9 mouse cellular contexts compared by ENCODE assay signal in genomic region chr19:8714653-8715481, GRCm38 (mm10). TPM values are rescaled to one million over a fixed set of nuclear protein-coding genes. Genes with fewer than 3 reads are reported as not detected.
DNase-seq lines count a peak whose midpoint lies in the region; ATAC-seq and TF ChIP-seq lines count a peak whose summit lies in the region.
"Had no signal": no experiment of that assay in that cellular context is flagged by ENCODE, and none has a peak within 500 bp of the region (broad histone marks: within the 10 kb centered on the region; RNA-seq: fewer than 3 reads in every experiment).

No protein-coding gene starts in this region.

- H3K9me3 ChIP-seq in MEL (replicated peaks; ENCODE audit: insufficient read depth, low read length): no peaks in the 10 kb centered on the region
- no peaks in the 10 kb centered on the region for H3K9me3 ChIP-seq in liver, embryonic 16.5 days (replicated peaks; ENCODE audit: control insufficient read depth, low read length)
- H3K9me3 ChIP-seq: neural tube, embryonic 12.5 days had no signal

- WGBS in liver, embryonic 16.5 days (ENCODE audit: insufficient replicate concordance): 38% methylated on average over 10 of the region's 10 CpGs

- H3K27me3 ChIP-seq in MEL (ENCODE audit: control insufficient read depth in 1 of 2, insufficient read depth in 2 of 2, low read length in 2 of 2): no peaks in the 10 kb centered on the region
- no peaks in the 10 kb centered on the region for H3K27me3 ChIP-seq in liver, embryonic 16.5 days (ENCODE audit: control insufficient read depth, insufficient read depth, low read depth, low read length)
- H3K27me3 ChIP-seq: neural tube, embryonic 12.5 days had no signal

- peak overlapping the region; percentile 30 for H3K9ac ChIP-seq in MEL (ENCODE audit: control insufficient read depth, low read depth, low read length, poor library complexity, severe bottlenecking)
- peak overlapping the region; percentile 49 for H3K9ac ChIP-seq in liver, embryonic 16.5 days (ENCODE audit: low read depth, low read length)

- peak; percentile 3 to 53 (median 29); a peak in 3 of 6 replicates for TF ChIP-seq CTCF in MEL (IDR thresholded peaks at IDR 0.05 in 2 of 3, conservative IDR thresholded peaks at IDR 0.05 in 1 of 3; ENCODE audit: control insufficient read depth in 1 of 3, insufficient read depth in 1 of 3, low read depth in 2 of 3, low read length in 3 of 3, poor library complexity in 1 of 3, severe bottlenecking in 1 of 3)

- H3K4me1 ChIP-seq in MEL (ENCODE audit: control insufficient read depth in 1 of 2, insufficient read depth in 2 of 2, low read length in 2 of 2): peaks cover 5 to 31% of the 10 kb centered on the region in 2 experiments; a peak in 3 of 4 replicates
- peaks cover 55% of the 10 kb centered on the region for H3K4me1 ChIP-seq in liver, embryonic 16.5 days (ENCODE audit: control insufficient read depth, low read depth, low read length)

- peak; percentile 87 to 91 for TF ChIP-seq EP300 in MEL (IDR thresholded peaks at IDR 0.05; ENCODE audit: low read depth in 1 of 2, low read length in 2 of 2)

- peaks cover 15 to 29% of the 10 kb centered on the region in 2 experiments for H3K36me3 ChIP-seq in MEL (ENCODE audit: control insufficient read depth in 1 of 2, insufficient read depth in 2 of 2, low read length in 2 of 2)
- peaks cover 27% of the 10 kb centered on the region for H3K36me3 ChIP-seq in liver, embryonic 16.5 days (ENCODE audit: control insufficient read depth, insufficient read depth)

- TF ChIP-seq RAD21 in MEL (IDR thresholded peaks at IDR 0.05; ENCODE audit: low read depth, low read length): no peak

- peak; percentile 25 for DNase-seq in kidney, postnatal 10 days
- no peak for DNase-seq in kidney, postnatal 4 days
- peak; percentile 84 for DNase-seq in MEL (ENCODE audit: low read depth, low spot score)
- DNase-seq in c-Kit-negative CD71-positive TER-119-positive erythroid progenitor cells, embryonic 14.5 days (ENCODE audit: low read depth, low spot score): peak; percentile 93
- no peak for DNase-seq in T-cell, adult 2 months (ENCODE audit: low spot score)
- DNase-seq in left cerebral cortex, adult 11 months (ENCODE audit: low spot score): no peak

- H3K4me3 ChIP-seq in MEL (ENCODE audit: control insufficient read depth in 1 of 2, insufficient read depth in 1 of 2, low read depth in 2 of 2, low read length in 2 of 2): peak overlapping the region; percentile 15 to 82
- peak overlapping the region; percentile 38 for H3K4me3 ChIP-seq in liver, embryonic 16.5 days (ENCODE audit: low read depth, low read length)

- peak; percentile 78 for ATAC-seq in liver, embryonic 16.5 days (ENCODE audit: low read depth)
- ATAC-seq: inflammation-experienced regulatory T-cells, adult 6 months had no signal

- peak overlapping the region; percentile 53 for H3K4me2 ChIP-seq in liver, embryonic 16.5 days (ENCODE audit: low read depth, low read length)

- TF ChIP-seq POLR2A in MEL (IDR thresholded peaks at IDR 0.05; ENCODE audit: control insufficient read depth in 1 of 2, insufficient read depth in 1 of 2, low read depth in 1 of 2, low read length in 2 of 2, poor library complexity in 1 of 2): no peak

- peaks cover 34% of the 10 kb centered on the region for H3K79me2 ChIP-seq in MEL (ENCODE audit: control insufficient read depth, insufficient read depth, low read length, poor library complexity)

- H3K27ac ChIP-seq in MEL (ENCODE audit: control insufficient read depth, low read depth, low read length): peak overlapping the region; percentile 72
- H3K27ac ChIP-seq in liver, embryonic 16.5 days (ENCODE audit: low read length): peak overlapping the region; percentile 92

TF ChIP-seq in MEL, 35 proteins besides CTCF, POLR2A, EP300 and RAD21:
- TF ChIP-seq TAL1 (IDR thresholded peaks at IDR 0.05; ENCODE audit: low read length) (peak; percentile 99), CHD1 (IDR thresholded peaks at IDR 0.05; ENCODE audit: low read depth, low read length) (peak; percentile 52; the same call in 1 of the 2 replicates), TCF12 (IDR thresholded peaks at IDR 0.05; ENCODE audit: low read depth, low read length) (peak; percentile 97), MYC (IDR thresholded peaks at IDR 0.05; ENCODE audit: low read depth, low read length) (peak; percentile 78), NELFE (IDR thresholded peaks at IDR 0.05; ENCODE audit: low read depth, low read length) (0 out of 2 replicates have a peak, but pooled peaks have one; percentile 21), SIN3A (IDR thresholded peaks at IDR 0.05; ENCODE audit: low read length) (peak; percentile 21), MAZ (IDR thresholded peaks at IDR 0.05; ENCODE audit: low read depth, low read length) (no peak), HCFC1 (IDR thresholded peaks at IDR 0.05; ENCODE audit: low read depth, low read length) (peak; percentile 33; the same call in 1 of the 2 replicates), ELF1 (IDR thresholded peaks at IDR 0.05; ENCODE audit: low read depth, low read length) (0 out of 2 replicates have a peak, but pooled peaks have one; percentile 16), GATA1 (IDR thresholded peaks at IDR 0.05; ENCODE audit: low read depth, low read length) (peak; percentile 98), MAX (IDR thresholded peaks at IDR 0.05; ENCODE audit: low read length) (peak; percentile 45; the same call in 1 of the 2 replicates), ETS1 (IDR thresholded peaks at IDR 0.05; ENCODE audit: low read depth, low read length) (peak; percentile 78; the same call in 1 of the 2 replicates), USF1 (IDR thresholded peaks at IDR 0.05; ENCODE audit: low read depth, low read length) (no peak; the same call in 1 of the 2 replicates), JUND (IDR thresholded peaks at IDR 0.05; ENCODE audit: low read depth, low read length) (no peak), RCOR1 (IDR thresholded peaks at IDR 0.05; ENCODE audit: low read depth, low read length) (peak; percentile 75), ZC3H11A (IDR thresholded peaks at IDR 0.05; ENCODE audit: low read depth, low read length) (no peak), MEF2A (IDR thresholded peaks at IDR 0.05; ENCODE audit: extremely low read depth, insufficient replicate concordance, low read depth, low read length, poor library complexity, severe bottlenecking) (no peak)

RNA-seq across cellular contexts. Expression of gene Slc3a2, which starts 8.3 kb away (rescaled TPM):
- total RNA-seq in MEL (2012; rRNA removed): 164 and 253 TPM in 2 replicates
- 100 to 1,000 TPM; 428 to 670 TPM for polyA plus RNA-seq in MEL (2012; ENCODE audit: insufficient read depth in 1 of 2, insufficient read length in 2 of 2, low read depth in 1 of 2, low replicate concordance in 2 of 2, missing spikeins in 1 of 2)
- polyA plus RNA-seq in liver, embryonic 16.5 days (2015; fragmentation: Nextera tagmentation; extraction: Ambion mirVana): 133 and 137 TPM in 2 replicates

RNA-seq across cellular contexts. Expression of gene Wdr74, which starts 20.8 kb away (rescaled TPM):
- 158 and 208 TPM in 2 replicates for total RNA-seq in MEL (2012; rRNA removed)
- 100 to 1,000 TPM; 208 to 803 TPM for polyA plus RNA-seq in MEL (2012; ENCODE audit: insufficient read depth in 1 of 2, insufficient read length in 2 of 2, low read depth in 1 of 2, low replicate concordance in 2 of 2, missing spikeins in 1 of 2)
- polyA plus RNA-seq in liver, embryonic 16.5 days (2015; fragmentation: Nextera tagmentation; extraction: Ambion mirVana): 40.0 and 48.3 TPM in 2 replicates

RNA-seq across cellular contexts. Expression of gene 1700092M07Rik, which starts 25.7 kb away (rescaled TPM):
- total RNA-seq in MEL (2012; rRNA removed): 3.0 and 3.3 TPM in 2 replicates
- 1 to 10 TPM in 1 of 2 experiments, not detected in 1; 4.3 TPM for polyA plus RNA-seq in MEL (2012; ENCODE audit: insufficient read depth in 1 of 2, insufficient read length in 2 of 2, low read depth in 1 of 2, low replicate concordance in 2 of 2, missing spikeins in 1 of 2)
- 0.45 and 0.63 TPM in 2 replicates for polyA plus RNA-seq in liver, embryonic 16.5 days (2015; fragmentation: Nextera tagmentation; extraction: Ambion mirVana)

RNA-seq across cellular contexts. Expression of gene Stx5a, which starts 26.3 kb away (rescaled TPM):
- 27.5 and 28.7 TPM in 2 replicates for total RNA-seq in MEL (2012; rRNA removed)
- polyA plus RNA-seq in MEL (2012; ENCODE audit: insufficient read depth in 1 of 2, insufficient read length in 2 of 2, low read depth in 1 of 2, low replicate concordance in 2 of 2, missing spikeins in 1 of 2): 10 to 100 TPM in 1 of 2 experiments, not detected in 1; 50.0 TPM
- polyA plus RNA-seq in liver, embryonic 16.5 days (2015; fragmentation: Nextera tagmentation; extraction: Ambion mirVana): 57.8 and 59.8 TPM in 2 replicates

RNA-seq across cellular contexts. Expression of gene Nxf1, which starts 42.0 kb away (rescaled TPM):
- total RNA-seq in MEL (2012; rRNA removed): 107 and 122 TPM in 2 replicates
- polyA plus RNA-seq in MEL (2012; ENCODE audit: insufficient read depth in 1 of 2, insufficient read length in 2 of 2, low read depth in 1 of 2, low replicate concordance in 2 of 2, missing spikeins in 1 of 2): 100 to 1,000 TPM; 231 to 296 TPM
- 77.8 and 87.7 TPM in 2 replicates for polyA plus RNA-seq in liver, embryonic 16.5 days (2015; fragmentation: Nextera tagmentation; extraction: Ambion mirVana)

Comparison
In these comparisons a context has a peak if more than half of its experiments do, and no peak if none do; other contexts are left out.
1. DNase-seq: peak in kidney, postnatal 10 days (single experiment), MEL (single experiment) and c-Kit-negative CD71-positive TER-119-positive erythroid progenitor cells, embryonic 14.5 days (single experiment); none in kidney, postnatal 4 days (0 of 2), T-cell, adult 2 months (single experiment) and left cerebral cortex, adult 11 months (single experiment).